23 mouse cellular contexts compared by ENCODE assay signal in the genomic region with DNA sequence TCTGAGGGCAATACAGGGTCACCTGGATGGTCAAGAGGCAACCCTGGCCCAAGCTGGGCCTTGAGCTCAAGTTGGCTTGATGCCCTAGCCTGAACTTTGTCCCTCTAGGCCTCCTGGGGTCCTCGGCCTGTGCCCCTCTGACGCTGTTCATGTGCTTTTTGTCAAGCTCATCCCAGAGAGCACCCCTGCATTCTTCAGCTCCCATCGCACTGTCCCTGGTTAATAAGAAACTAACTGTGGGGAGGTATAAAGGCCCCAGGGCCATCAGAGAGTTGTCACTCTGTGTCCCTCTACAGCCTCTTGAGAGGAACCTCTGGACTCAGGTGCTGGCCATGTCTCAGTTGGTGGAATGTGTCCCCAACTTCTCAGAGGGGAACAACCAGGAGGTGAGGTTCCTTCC. TPM values are rescaled to one million over a fixed set of nuclear protein-coding genes. Genes with fewer than 3 reads are reported as not detected.
DNase-seq lines count a peak whose midpoint lies in the region; ATAC-seq lines count a peak whose summit lies in the region.
"Had no signal": no experiment of that assay in that cellular context is flagged by ENCODE, and none has a peak within 500 bp of the region (broad histone marks: within the 10 kb centered on the region; RNA-seq: fewer than 3 reads in every experiment).

TSS of gene Ftcd (plus strand) at position 275 of the 400 bp plus-strand sequence.

- no peak within 1 kb of the TSS for H3K9ac ChIP-seq in intestine, embryonic 16.5 days (ENCODE audit: low read depth, low read length)
- no peak within 1 kb of the TSS for H3K9ac ChIP-seq in intestine, embryonic 15.5 days
- no peak within 1 kb of the TSS for H3K9ac ChIP-seq in kidney, embryonic 16.5 days (replicated peaks; ENCODE audit: low read length)
- no peak within 1 kb of the TSS for H3K9ac ChIP-seq in liver, embryonic 15.5 days
- H3K9ac ChIP-seq: hindbrain, embryonic 12.5 days; neural tube, embryonic 15.5 days had no signal

- H3K27ac ChIP-seq in intestine, embryonic 16.5 days (ENCODE audit: low read length): no peak within 1 kb of the TSS
- H3K27ac ChIP-seq in intestine, embryonic 15.5 days: no peak within 1 kb of the TSS
- H3K27ac ChIP-seq in kidney, embryonic 16.5 days (ENCODE audit: low read length): no peak within 1 kb of the TSS
- H3K27ac ChIP-seq in liver, embryonic 15.5 days (replicated peaks): peak within 1 kb of the TSS; percentile 78
- no peak within 1 kb of the TSS for H3K27ac ChIP-seq in limb, embryonic 10.5 days
- H3K27ac ChIP-seq: hindbrain, embryonic 12.5 days; layer of hippocampus, adult 2 months; neural tube, embryonic 15.5 days had no signal

- no peaks in the 10 kb centered on the region for H3K36me3 ChIP-seq in intestine, embryonic 16.5 days (ENCODE audit: control insufficient read depth, insufficient read depth, low read length)
- H3K36me3 ChIP-seq in intestine, embryonic 15.5 days: no peaks in the 10 kb centered on the region
- no peaks in the 10 kb centered on the region for H3K36me3 ChIP-seq in kidney, embryonic 16.5 days (ENCODE audit: insufficient read depth, low read length)
- H3K36me3 ChIP-seq in liver, embryonic 15.5 days (replicated peaks): no peaks in the 10 kb centered on the region
- no peaks in the 10 kb centered on the region for H3K36me3 ChIP-seq in limb, embryonic 10.5 days
- H3K36me3 ChIP-seq: hindbrain, embryonic 12.5 days; neural tube, embryonic 15.5 days had no signal

- H3K4me3 ChIP-seq in intestine, embryonic 16.5 days (ENCODE audit: low read length): no peak within 1 kb of the TSS
- H3K4me3 ChIP-seq in intestine, embryonic 15.5 days (replicated peaks): no peak within 1 kb of the TSS
- H3K4me3 ChIP-seq in kidney, embryonic 16.5 days (ENCODE audit: low read length): no peak within 1 kb of the TSS
- H3K4me3 ChIP-seq in liver, embryonic 15.5 days (replicated peaks): peak within 1 kb of the TSS; percentile 22; the same call in 1 of the 2 replicates
- no peak within 1 kb of the TSS for H3K4me3 ChIP-seq in limb, embryonic 10.5 days
- H3K4me3 ChIP-seq: hindbrain, embryonic 12.5 days; layer of hippocampus, adult 2 months; neural tube, embryonic 15.5 days had no signal

- H3K4me2 ChIP-seq in intestine, embryonic 16.5 days (ENCODE audit: low read depth, low read length): no peak within 1 kb of the TSS
- H3K4me2 ChIP-seq in intestine, embryonic 15.5 days (replicated peaks): no peak within 1 kb of the TSS
- no peak within 1 kb of the TSS for H3K4me2 ChIP-seq in kidney, embryonic 16.5 days (replicated peaks; ENCODE audit: low read depth, low read length)
- peak within 1 kb of the TSS; percentile 48 for H3K4me2 ChIP-seq in liver, embryonic 15.5 days
- H3K4me2 ChIP-seq: hindbrain, embryonic 12.5 days; neural tube, embryonic 15.5 days had no signal

- 58% methylated on average over 3 of the region's 3 CpGs for WGBS in intestine, embryonic 16.5 days
- WGBS in intestine, embryonic 15.5 days: 55% methylated on average over 3 of the region's 3 CpGs
- WGBS in kidney, embryonic 16.5 days: 82% methylated on average over 3 of the region's 3 CpGs
- WGBS in liver, embryonic 15.5 days (ENCODE audit: insufficient replicate concordance): 72% methylated on average over 3 of the region's 3 CpGs
- 85% methylated on average over 3 of the region's 3 CpGs for WGBS in limb, embryonic 10.5 days

- no peaks in the 10 kb centered on the region for H3K9me3 ChIP-seq in intestine, embryonic 16.5 days (ENCODE audit: control insufficient read depth, low read length)
- H3K9me3 ChIP-seq in intestine, embryonic 15.5 days: no peaks in the 10 kb centered on the region
- no peaks in the 10 kb centered on the region for H3K9me3 ChIP-seq in kidney, embryonic 16.5 days (ENCODE audit: low read length)
- no peaks in the 10 kb centered on the region for H3K9me3 ChIP-seq in liver, embryonic 15.5 days (replicated peaks)
- H3K9me3 ChIP-seq in limb, embryonic 10.5 days (replicated peaks): no peaks in the 10 kb centered on the region
- H3K9me3 ChIP-seq: hindbrain, embryonic 12.5 days; neural tube, embryonic 15.5 days had no signal

- peak; percentile 69 to 71 for DNase-seq in kidney, postnatal 36 days
- no peak for DNase-seq in right cerebral cortex, postnatal 25 days
- DNase-seq in limb, embryonic 10.5 days (ENCODE audit: low spot score): no peak
- DNase-seq: cerebellum, adult 8-10 months; gastrocnemius, postnatal 10 days; heart, adult 18-20 months; layer of hippocampus, postnatal 36 days; left cerebral cortex, postnatal 4 days; lung, adult 2 months; spleen, adult 18-20 months; thymus, postnatal 36 days had no signal

- H3K27me3 ChIP-seq in intestine, embryonic 16.5 days (replicated peaks; ENCODE audit: control insufficient read depth, insufficient read depth, low read length): no peaks in the 10 kb centered on the region
- H3K27me3 ChIP-seq in intestine, embryonic 15.5 days (replicated peaks): no peaks in the 10 kb centered on the region
- H3K27me3 ChIP-seq in kidney, embryonic 16.5 days (ENCODE audit: insufficient read depth, low read length): no peaks in the 10 kb centered on the region
- H3K27me3 ChIP-seq in liver, embryonic 15.5 days: no peaks in the 10 kb centered on the region
- no peaks in the 10 kb centered on the region for H3K27me3 ChIP-seq in limb, embryonic 10.5 days (ENCODE audit: low read depth, poor library complexity, severe bottlenecking)
- H3K27me3 ChIP-seq: hindbrain, embryonic 12.5 days; neural tube, embryonic 15.5 days had no signal

- H3K4me1 ChIP-seq in intestine, embryonic 16.5 days (ENCODE audit: control insufficient read depth, insufficient read depth, low read length): no peaks in the 10 kb centered on the region
- no peaks in the 10 kb centered on the region for H3K4me1 ChIP-seq in intestine, embryonic 15.5 days (replicated peaks)
- no peaks in the 10 kb centered on the region for H3K4me1 ChIP-seq in kidney, embryonic 16.5 days (ENCODE audit: insufficient read depth, low read length)
- H3K4me1 ChIP-seq in liver, embryonic 15.5 days (replicated peaks): peaks cover 3% of the 10 kb centered on the region
- no peaks in the 10 kb centered on the region for H3K4me1 ChIP-seq in limb, embryonic 10.5 days
- H3K4me1 ChIP-seq: hindbrain, embryonic 12.5 days; neural tube, embryonic 15.5 days had no signal

- peak; percentile 64; the same call in 1 of the 2 replicates for ATAC-seq in intestine, embryonic 16.5 days
- no peak for ATAC-seq in intestine, embryonic 15.5 days
- ATAC-seq in kidney, embryonic 16.5 days (ENCODE audit: low FRiP score, low TSS enrichment): peak; percentile 49
- peak; percentile 69 for ATAC-seq in liver, embryonic 15.5 days (ENCODE audit: insufficient read depth)
- ATAC-seq in erythroid progenitor cell, adult 5-6 weeks (replicated peaks; ENCODE audit: low FRiP score, poor library complexity, severe bottlenecking): no peak
- ATAC-seq: midbrain, embryonic 16.5 days had no signal

RNA-seq across cellular contexts. Expression of gene Ftcd, which starts in this region (rescaled TPM):
- 0.87 and 1.5 TPM in 2 replicates for polyA plus RNA-seq in intestine, embryonic 16.5 days (2015; fragmentation: Nextera tagmentation; extraction: Ambion mirVana)
- 0.64 and 1.3 TPM in 2 replicates for polyA plus RNA-seq in intestine, embryonic 15.5 days (2015; fragmentation: Nextera tagmentation; extraction: Ambion mirVana)
- polyA plus RNA-seq in kidney, embryonic 16.5 days (2015; fragmentation: Nextera tagmentation; extraction: Ambion mirVana): 0.41 and 0.46 TPM in 2 replicates
- 41.2 and 55.5 TPM in 2 replicates for polyA plus RNA-seq in liver, embryonic 15.5 days (2015; fragmentation: Nextera tagmentation; extraction: Ambion mirVana)
- total RNA-seq in erythroid progenitor cell, adult 5-6 weeks (2015; ENCODE audit: low replicate concordance): not detected in 2 replicates
- total RNA-seq in erythroid progenitor cell, adult 5-6 weeks (2017; ENCODE audit: low replicate concordance): not detected in 2 replicates
- polyA plus RNA-seq in limb, embryonic 10.5 days (2016; fragmentation: Nextera tagmentation; extraction: Ambion mirVana): 0.10 TPM in 1 of 2 replicates, not detected in the other
- total RNA-seq: gastrocnemius, postnatal 10 days; heart, adult 18-20 months; layer of hippocampus, adult 2 months; layer of hippocampus, postnatal 36 days; left cerebral cortex, postnatal 4 days had no signal
- polyA plus RNA-seq: C2C12; forebrain, embryonic 11.5 days; frontal cortex, adult 2 months; hindbrain, embryonic 12.5 days had no signal

Comparison
In these comparisons a context has a peak if more than half of its experiments do, and no peak if none do; other contexts are left out.
1. RNA of gene Ftcd (polyA plus RNA-seq): 41.2 to 55.5 TPM in liver, embryonic 15.5 days; 0.87 to 1.5 TPM in intestine, embryonic 16.5 days, 0.64 to 1.3 TPM in intestine, embryonic 15.5 days, 0.41 to 0.46 TPM in kidney, embryonic 16.5 days and 0.10 TPM in limb, embryonic 10.5 days; every median in the first group is over 10 times any median in the second.
2. ATAC-seq: peak in intestine, embryonic 16.5 days (single experiment) and liver, embryonic 15.5 days (single experiment); none in intestine, embryonic 15.5 days (single experiment) and erythroid progenitor cell, adult 5-6 weeks (single experiment).
3. Peak in ATAC-seq in kidney, embryonic 16.5 days; RNA of the gene not detected or under 1 TPM.
4. DNase-seq: peak in kidney, postnatal 36 days (2 of 2); none in right cerebral cortex, postnatal 25 days (single experiment) and limb, embryonic 10.5 days (single experiment).